In the genomic region with DNA sequence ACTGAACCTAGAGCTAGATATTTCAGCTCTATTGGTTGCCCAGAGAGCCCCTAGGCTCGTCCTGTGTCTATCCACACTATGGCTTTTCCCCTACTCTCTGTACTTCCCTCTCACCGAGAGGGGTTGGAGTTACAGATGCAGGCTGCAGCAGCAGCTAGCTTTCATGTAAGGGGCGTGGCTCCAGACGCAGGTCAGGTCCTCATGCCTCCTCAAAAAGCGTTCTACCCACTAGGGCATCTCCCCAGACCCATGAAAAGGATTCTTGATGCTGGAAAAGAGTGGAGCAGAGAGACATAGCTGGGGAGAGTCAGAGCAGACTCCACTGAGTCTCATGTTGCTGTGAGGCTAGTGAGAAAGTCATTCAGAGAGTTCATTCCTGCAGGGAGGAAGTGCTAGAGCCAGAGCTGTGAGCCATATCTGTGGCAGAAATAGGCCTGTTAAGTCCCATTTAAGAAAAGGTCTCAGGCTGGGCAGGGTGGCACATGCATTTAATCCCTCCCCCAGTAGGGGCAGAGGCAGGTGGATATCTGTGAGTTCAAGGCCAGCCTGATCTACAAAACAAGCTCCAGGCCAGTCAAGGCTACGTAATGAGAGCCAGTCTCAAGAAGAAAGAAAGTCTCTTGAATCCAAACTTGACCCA, we compare ENCODE assay signal across 2 mouse cellular contexts.
TF ChIP-seq lines count a peak whose summit lies in the region.

No protein-coding gene starts in this region.

TF ChIP-seq in C2C12, 6 proteins besides CTCF, POLR2A, EP300 and RAD21:
- TF ChIP-seq MYOG (IDR thresholded peaks at IDR 0.05; ENCODE audit: control insufficient read depth, extremely low read depth, insufficient read length) (no peak), FOSL1 (IDR thresholded peaks at IDR 0.05; ENCODE audit: insufficient read depth, low read length, poor library complexity, severe bottlenecking) (no peak), USF1 (IDR thresholded peaks at IDR 0.05; ENCODE audit: low read depth) (no peak), CEBPB (IDR thresholded peaks at IDR 0.05; ENCODE audit: low read depth) (no peak), MYOD1 (IDR thresholded peaks at IDR 0.05; ENCODE audit: control insufficient read depth, insufficient read length, low read depth) (no peak), MAX (IDR thresholded peaks at IDR 0.05) (no peak)

TF ChIP-seq in MEL, 35 proteins besides CTCF, POLR2A, EP300 and RAD21:
- TF ChIP-seq GATA1 (IDR thresholded peaks at IDR 0.05; ENCODE audit: low read depth, low read length): no peak
- TF ChIP-seq MAX (IDR thresholded peaks at IDR 0.05; ENCODE audit: low read length): no peak
- TF ChIP-seq NELFE (IDR thresholded peaks at IDR 0.05; ENCODE audit: low read depth, low read length): no peak
- no peak for TF ChIP-seq MAZ (IDR thresholded peaks at IDR 0.05; ENCODE audit: low read depth, low read length)
- no peak for TF ChIP-seq USF2 (IDR thresholded peaks at IDR 0.05; ENCODE audit: borderline replicate concordance in 1 of 2, insufficient read depth in 1 of 2, low read depth in 1 of 2, low read length in 2 of 2)
- no peak for TF ChIP-seq ZNF384 (IDR thresholded peaks at IDR 0.05; ENCODE audit: low read depth, low read length)
- no peak for TF ChIP-seq POLR2AphosphoS2 (IDR thresholded peaks at IDR 0.05; ENCODE audit: low read length)
- no peak for TF ChIP-seq ELF1 (IDR thresholded peaks at IDR 0.05; ENCODE audit: low read depth, low read length)
- TF ChIP-seq JUND (IDR thresholded peaks at IDR 0.05; ENCODE audit: low read depth, low read length): no peak
- no peak for TF ChIP-seq TCF12 (IDR thresholded peaks at IDR 0.05; ENCODE audit: low read depth, low read length)
- no peak for TF ChIP-seq MYC (IDR thresholded peaks at IDR 0.05; ENCODE audit: low read depth, low read length)
- TF ChIP-seq E2F4 (IDR thresholded peaks at IDR 0.05; ENCODE audit: borderline replicate concordance, low read depth, low read length): no peak
- no peak for TF ChIP-seq ZC3H11A (IDR thresholded peaks at IDR 0.05; ENCODE audit: low read depth, low read length)
- no peak for TF ChIP-seq MAFK (IDR thresholded peaks at IDR 0.05; ENCODE audit: borderline replicate concordance, low read depth, low read length)
- TF ChIP-seq HCFC1 (IDR thresholded peaks at IDR 0.05; ENCODE audit: low read depth, low read length): no peak
- TF ChIP-seq NRF1 (IDR thresholded peaks at IDR 0.05; ENCODE audit: insufficient read depth, low read depth, low read length, poor library complexity, severe bottlenecking): no peak
- no peak for TF ChIP-seq ZMIZ1 (IDR thresholded peaks at IDR 0.05; ENCODE audit: low read depth, low read length)
- TF ChIP-seq MYB (IDR thresholded peaks at IDR 0.05; ENCODE audit: low read depth, low read length): no peak
- no peak for TF ChIP-seq SMC3 (IDR thresholded peaks at IDR 0.05; ENCODE audit: low read depth, low read length)
